Mouse (Mus musculus) hindbrain, embryonic 12.5 days (tissue): ENCODE measurements around the gene Gm38392. TPM values are rescaled to one million over a fixed set of nuclear protein-coding genes. Genes with fewer than 3 reads are reported as not detected.

Experiments used
- ATAC-seq: fragments of 200-750 bp; cut with Nextera tagmentation; 2 replicates; pipeline ENCODE4 v1.8.0; 2017; ENCODE audit warnings: moderate TSS enrichment; ENCODE audit not compliant: low FRiP score
- H3K27ac ChIP-seq: fragments of 300-500 bp; sonication (generic); 2 replicates; pipeline ENCODE4 v1.5.1; 2016; ENCODE audit warnings: mild to moderate bottlenecking
- H3K27me3 ChIP-seq: fragments of 300-500 bp; sonication (generic); 2 replicates; pipeline ENCODE4 v1.6.1; 2016; ENCODE audit warnings: mild to moderate bottlenecking
- H3K36me3 ChIP-seq: fragments of 300-500 bp; sonication (generic); 2 replicates; pipeline ENCODE4 v1.6.1; 2016; ENCODE audit warnings: mild to moderate bottlenecking
- H3K4me1 ChIP-seq: fragments of 300-500 bp; sonication (generic); 2 replicates; pipeline ENCODE4 v1.6.1; 2016
- H3K4me2 ChIP-seq: fragments of 300-500 bp; sonication (generic); replicated peaks from 2 replicates; pipeline ENCODE4 v1.6.1; 2016; ENCODE audit warnings: mild to moderate bottlenecking
- H3K4me3 ChIP-seq: fragments of 300-500 bp; sonication (generic); 2 replicates; pipeline ENCODE4 v1.5.1; 2016; ENCODE audit warnings: mild to moderate bottlenecking
- H3K9ac ChIP-seq: fragments of 300-500 bp; sonication (generic); 2 replicates; pipeline ENCODE4 v1.6.1; 2016; ENCODE audit warnings: mild to moderate bottlenecking, moderate library complexity
- H3K9me3 ChIP-seq: fragments of 300-500 bp; sonication (generic); replicated peaks from 2 replicates; pipeline ENCODE4 v1.6.1; 2016; ENCODE audit warnings: mild to moderate bottlenecking
- WGBS: fragments of 180-500 bp; shearing (Covaris S2); methylation state at CpG from one replicate; pipeline ENCODE4 v1.1.7; 2016; 5-methylcytosine and 5-hydroxymethylcytosine counted together
- polyA plus RNA-seq: library from polyadenylated mRNA; unstranded; fragments of >200 nt; fragmentation: Nextera tagmentation; extraction: Ambion mirVana; gene quantifications from 2 replicates; pipeline ENCODE4 v1.2.1, GENCODE M21; 2016

Gm38392 gene
- polyA plus RNA-seq, 1 experiment from 2014 or later, result not detected

GRCm38 (mm10) chr3:88208226-88208720 lies 78.7 kb downstream of the Gm38392 start:
- 0 out of 2 replicates have a peak, but pooled peaks cover 2% of the 10 kb centered on the region for H3K36me3 ChIP-seq
- H3K9me3 ChIP-seq, result no peaks in the 10 kb centered on the region
- H3K4me2 ChIP-seq, result peak overlapping the region; percentile 64
- H3K27me3 ChIP-seq, result peaks cover 95% of the 10 kb centered on the region
- ATAC-seq, result no peak
- H3K9ac ChIP-seq, result peak overlapping the region; percentile 89
- H3K4me1 ChIP-seq, result peaks cover 47% of the 10 kb centered on the region
- WGBS, result 2% methylated on average over 3 of the region's 3 CpGs
- peak overlapping the region; percentile 58 for H3K4me3 ChIP-seq
- H3K27ac ChIP-seq, result peak overlapping the region; percentile 97

- Histone ChIP-seq H3K4me1 (peaks cover 52% of the 10 kb centered on the region), H3K27me3 (peaks cover 96% of the 10 kb centered on the region), H3K36me3 (no peaks in the 10 kb centered on the region), H3K9ac (peak overlapping the region; percentile 89), H3K27ac (peak overlapping the region; percentile 97), H3K4me2 (peak overlapping the region; percentile 64), H3K4me3 (peak overlapping the region; percentile 58), H3K9me3 (no peaks in the 10 kb centered on the region)
- ATAC-seq, result no peak
- WGBS, result 2% methylated on average over 15 of the region's 15 CpGs
Measured at GRCm38 (mm10) chr3:88207451-88208100, 79.4 kb downstream of the Gm38392 start.

- Histone ChIP-seq H3K36me3 (no peaks in the 10 kb centered on the region), H3K27me3 (peaks cover 96% of the 10 kb centered on the region), H3K27ac (peak overlapping the region; percentile 97), H3K4me3 (peak overlapping the region; percentile 58), H3K4me2 (peak overlapping the region; percentile 64), H3K4me1 (peaks cover 52% of the 10 kb centered on the region), H3K9me3 (no peaks in the 10 kb centered on the region), H3K9ac (peak overlapping the region; percentile 89)
- ATAC-seq, result peak; percentile 22
- WGBS, result 0% methylated on average over 14 of the region's 14 CpGs
Measured at GRCm38 (mm10) chr3:88206901-88207371, 80.1 kb downstream of the Gm38392 start.

GRCm38 (mm10) chr3:88206500-88206899 lies 80.5 kb downstream of the Gm38392 start:
- peaks cover 52% of the 10 kb centered on the region for H3K4me1 ChIP-seq
- peak; percentile 5; the same call in 1 of the 2 replicates for ATAC-seq

GRCm38 (mm10) chr3:88205563-88206491 lies 81.2 kb downstream of the Gm38392 start:
- ATAC-seq, result peak; percentile 79
- H3K27ac ChIP-seq, result peak overlapping the region; percentile 97
- H3K9me3 ChIP-seq, result no peaks in the 10 kb centered on the region
- 2% methylated on average over 8 of the region's 8 CpGs for WGBS
- peak overlapping the region; percentile 64 for H3K4me2 ChIP-seq
- peak overlapping the region; percentile 51 for H3K9ac ChIP-seq
- H3K36me3 ChIP-seq, result no peaks in the 10 kb centered on the region
- peaks cover 55% of the 10 kb centered on the region for H3K4me1 ChIP-seq
- H3K27me3 ChIP-seq, result peaks cover 95% of the 10 kb centered on the region
- H3K4me3 ChIP-seq, result peak overlapping the region; percentile 58

More at GRCm38 (mm10) chr3:88206500-88206899, 80.5 kb downstream of the Gm38392 start:
- 2% methylated on average over 3 of the region's 3 CpGs for WGBS
- H3K4me2 ChIP-seq, result peak overlapping the region; percentile 64
- peak overlapping the region; percentile 97 for H3K27ac ChIP-seq
- no peaks in the 10 kb centered on the region for H3K36me3 ChIP-seq
- H3K9me3 ChIP-seq, result no peaks in the 10 kb centered on the region
- H3K4me3 ChIP-seq, result peak overlapping the region; percentile 58
- peak overlapping the region; percentile 89 for H3K9ac ChIP-seq
- peaks cover 96% of the 10 kb centered on the region for H3K27me3 ChIP-seq

- no peak overlapping the region for H3K4me3 ChIP-seq
- WGBS, result 5% methylated on average over 4 of the region's 4 CpGs
- no peaks in the 10 kb centered on the region for H3K36me3 ChIP-seq
- peak; percentile 52 for ATAC-seq
- H3K4me1 ChIP-seq, result peaks cover 58% of the 10 kb centered on the region
- H3K27me3 ChIP-seq, result peaks cover 95% of the 10 kb centered on the region
- peak overlapping the region; percentile 64 for H3K4me2 ChIP-seq
- peak overlapping the region; percentile 51 for H3K9ac ChIP-seq
- H3K9me3 ChIP-seq, result no peaks in the 10 kb centered on the region
- H3K27ac ChIP-seq, result peak overlapping the region; percentile 97
Measured at GRCm38 (mm10) chr3:88205176-88205562, 81.8 kb downstream of the Gm38392 start.

- Histone ChIP-seq H3K27ac (peak overlapping the region; percentile 97), H3K36me3 (no peaks in the 10 kb centered on the region), H3K9me3 (no peaks in the 10 kb centered on the region), H3K4me1 (peaks cover 58% of the 10 kb centered on the region), H3K4me3 (no peak overlapping the region), H3K4me2 (peak overlapping the region; percentile 64), H3K27me3 (peaks cover 91% of the 10 kb centered on the region), H3K9ac (peak overlapping the region; percentile 54)
- 7% methylated on average over 1 of the region's 1 CpGs for WGBS
- ATAC-seq, result no peak
Measured at GRCm38 (mm10) chr3:88204751-88205150, 82.3 kb downstream of the Gm38392 start.

GRCm38 (mm10) chr3:88203999-88204700 lies 82.9 kb downstream of the Gm38392 start:
- WGBS, result 5% methylated on average over 7 of the region's 7 CpGs

GRCm38 (mm10) chr3:88203456-88203855 lies 83.6 kb downstream of the Gm38392 start:
- ATAC-seq, result no peak
- Histone ChIP-seq H3K4me3 (0 out of 2 replicates have a peak overlapping the region, but pooled peaks have one; percentile 13), H3K36me3 (no peaks in the 10 kb centered on the region), H3K27ac (peak overlapping the region; percentile 97), H3K9me3 (no peaks in the 10 kb centered on the region), H3K4me2 (peak overlapping the region; percentile 64), H3K4me1 (peaks cover 63% of the 10 kb centered on the region), H3K9ac (peak overlapping the region; percentile 54), H3K27me3 (peaks cover 87% of the 10 kb centered on the region)
- WGBS, result 11% methylated on average over 5 of the region's 5 CpGs

More at GRCm38 (mm10) chr3:88203999-88204700, 82.9 kb downstream of the Gm38392 start:
- Histone ChIP-seq H3K4me3 (peak overlapping the region; percentile 13; the same call in 1 of the 2 replicates), H3K9ac (peak overlapping the region; percentile 54), H3K27me3 (peaks cover 89% of the 10 kb centered on the region), H3K27ac (peak overlapping the region; percentile 97), H3K36me3 (no peaks in the 10 kb centered on the region), H3K9me3 (no peaks in the 10 kb centered on the region), H3K4me1 (peaks cover 58% of the 10 kb centered on the region), H3K4me2 (peak overlapping the region; percentile 64)
- ATAC-seq, result no peak

- no peaks in the 10 kb centered on the region for H3K36me3 ChIP-seq
- no peaks in the 10 kb centered on the region for H3K9me3 ChIP-seq
- 5% methylated on average over 6 of the region's 6 CpGs for WGBS
- no peak for ATAC-seq
- H3K4me3 ChIP-seq, result no peak overlapping the region
- H3K27me3 ChIP-seq, result peaks cover 87% of the 10 kb centered on the region
- H3K4me2 ChIP-seq, result peak overlapping the region; percentile 78
- peak overlapping the region; percentile 97 for H3K27ac ChIP-seq
- H3K4me1 ChIP-seq, result peaks cover 67% of the 10 kb centered on the region
- peak overlapping the region; percentile 89 for H3K9ac ChIP-seq
Measured at GRCm38 (mm10) chr3:88202986-88203385, 84.0 kb downstream of the Gm38392 start.

GRCm38 (mm10) chr3:88201640-88202039 lies 85.4 kb downstream of the Gm38392 start:
- WGBS, result 14% methylated on average over 5 of the region's 5 CpGs
- Histone ChIP-seq H3K4me2 (peak overlapping the region; percentile 78), H3K9ac (peak overlapping the region; percentile 89), H3K36me3 (no peaks in the 10 kb centered on the region), H3K27me3 (peaks cover 83% of the 10 kb centered on the region), H3K4me1 (peaks cover 70% of the 10 kb centered on the region), H3K4me3 (peak overlapping the region; percentile 50), H3K9me3 (no peaks in the 10 kb centered on the region), H3K27ac (peak overlapping the region; percentile 97)
- no peak for ATAC-seq
